Mouse (Mus musculus) hindbrain, embryonic 14.5 days (tissue): ENCODE measurements around the gene Dnaaf1. TPM values are rescaled to one million over a fixed set of nuclear protein-coding genes. Genes with fewer than 3 reads are reported as not detected.

ENCODE experiments used
- ATAC-seq: fragments of 200-750 bp; cut with Nextera tagmentation; 2 replicates; pipeline ENCODE4 v1.8.0; 2017; ENCODE audit warnings: moderate number of reproducible peaks, mild to moderate bottlenecking, moderate TSS enrichment, moderate library complexity; ENCODE audit not compliant: low FRiP score
- DNase-seq: peaks from one replicate; pipeline ENCODE4 v3.0.0-alpha.2; 2015; ENCODE audit warnings: low spot score
- H3K27ac ChIP-seq: fragments of 300-500 bp; sonication (generic); 2 replicates; pipeline ENCODE4 v1.5.1; 2014; ENCODE audit warnings: mild to moderate bottlenecking, moderate library complexity
- H3K27me3 ChIP-seq: fragments of 300-500 bp; sonication (generic); 2 replicates; pipeline ENCODE4 v1.6.1; 2014; ENCODE audit warnings: mild to moderate bottlenecking, low read length, mixed read lengths; ENCODE audit not compliant: control insufficient read depth, insufficient read depth
- H3K36me3 ChIP-seq: fragments of 300-500 bp; sonication (generic); replicated peaks from 2 replicates; pipeline ENCODE4 v1.6.1; 2014; ENCODE audit not compliant: control insufficient read depth, insufficient read depth
- H3K4me1 ChIP-seq: fragments of 300-500 bp; sonication (generic); replicated peaks from 2 replicates; pipeline ENCODE4 v1.6.1; 2014; ENCODE audit warnings: antibody characterized with exemption, low read length, mixed read lengths; ENCODE audit not compliant: control insufficient read depth, insufficient read depth
- H3K4me2 ChIP-seq: fragments of 300-500 bp; sonication (generic); replicated peaks from 2 replicates; pipeline ENCODE4 v1.6.1; 2014; ENCODE audit warnings: mild to moderate bottlenecking, moderate library complexity
- H3K4me3 ChIP-seq: fragments of 300-500 bp; sonication (generic); replicated peaks from 2 replicates; pipeline ENCODE4 v1.5.1; 2014; ENCODE audit warnings: mild to moderate bottlenecking, low read length
- H3K9ac ChIP-seq: fragments of 300-500 bp; sonication (generic); 2 replicates; pipeline ENCODE4 v1.6.1; 2014
- H3K9me3 ChIP-seq: fragments of 300-500 bp; sonication (generic); 2 replicates; pipeline ENCODE4 v1.6.1; 2016; ENCODE audit warnings: low read length; ENCODE audit not compliant: control insufficient read depth
- WGBS: fragments of 180-500 bp; shearing (Covaris S2); extraction: QIAGEN DNeasy Blood & Tissue Kit; methylation state at CpG from one replicate; pipeline ENCODE4 v1.1.7; 2014; 5-methylcytosine and 5-hydroxymethylcytosine counted together
- polyA plus RNA-seq: library from polyadenylated mRNA; unstranded; fragments of >200 nt; fragmentation: Nextera tagmentation; extraction: Ambion mirVana; gene quantifications from 2 replicates; pipeline ENCODE4 v1.2.1, GENCODE M21; 2014

Dnaaf1 gene
- polyA plus RNA-seq, 1 experiment from 2014 or later = 0.51 TPM

DNA sequence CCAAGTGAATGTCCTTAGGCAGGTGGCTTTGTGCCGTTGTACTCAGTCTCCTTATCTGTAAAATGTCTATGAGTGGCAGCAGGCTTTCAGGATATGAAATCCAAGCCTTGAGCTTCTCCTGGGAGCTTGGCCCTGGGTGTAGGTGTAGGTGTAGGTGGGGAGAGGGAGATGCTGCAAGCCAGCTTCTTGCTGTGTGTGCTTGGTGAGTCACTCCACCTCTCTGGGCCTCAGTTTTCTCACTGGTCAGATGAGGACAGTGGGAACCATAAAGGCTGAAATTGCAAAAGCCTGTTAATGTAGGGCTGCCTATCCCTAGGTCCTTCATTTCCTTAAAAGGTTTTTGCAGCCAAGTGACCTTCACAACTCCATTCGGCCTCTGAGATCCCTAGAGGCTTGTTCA, 60.9 kb downstream of the Dnaaf1 start:
- Histone ChIP-seq H3K27me3 (peaks cover 12% of the 10 kb centered on the region), H3K36me3 (no peaks in the 10 kb centered on the region), H3K27ac (no peak overlapping the region), H3K9ac (no peak overlapping the region), H3K4me3 (no peak overlapping the region), H3K9me3 (no peaks in the 10 kb centered on the region), H3K4me1 (peaks cover 2% of the 10 kb centered on the region; the same call in 1 of the 2 replicates), H3K4me2 (no peak overlapping the region)
- 66% methylated on average over 2 of the region's 2 CpGs for WGBS
- no peak for ATAC-seq
- DNase-seq = no peak

DNA sequence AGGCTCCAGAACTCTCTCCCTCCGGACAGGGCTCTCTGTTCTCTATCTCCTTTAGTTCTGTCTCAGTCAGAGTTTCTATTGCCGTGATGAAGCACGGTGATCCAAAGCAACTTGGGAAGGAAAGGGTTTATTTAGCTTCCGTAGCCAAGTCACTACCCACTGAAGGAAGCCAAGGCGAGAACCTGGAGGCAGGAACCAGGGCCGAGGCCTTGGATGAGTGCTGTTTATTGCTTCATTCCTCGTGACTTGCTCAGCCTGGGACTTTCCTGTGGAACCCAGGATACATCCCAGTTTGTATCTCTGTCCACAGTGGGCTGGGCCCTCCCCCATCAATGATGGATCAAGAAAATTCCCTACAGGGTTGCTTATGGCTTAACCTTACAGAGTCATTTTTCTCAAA, 61.7 kb downstream of the Dnaaf1 start:
- Histone ChIP-seq H3K36me3 (no peaks in the 10 kb centered on the region), H3K27ac (no peak overlapping the region), H3K27me3 (peaks cover 12% of the 10 kb centered on the region), H3K9me3 (no peaks in the 10 kb centered on the region), H3K4me1 (no peaks in the 10 kb centered on the region; the same call in 1 of the 2 replicates), H3K4me3 (no peak overlapping the region), H3K9ac (no peak overlapping the region), H3K4me2 (no peak overlapping the region)
- DNase-seq (no peak), ATAC-seq (no peak)
- WGBS = 65% methylated on average over 7 of the region's 7 CpGs

DNA sequence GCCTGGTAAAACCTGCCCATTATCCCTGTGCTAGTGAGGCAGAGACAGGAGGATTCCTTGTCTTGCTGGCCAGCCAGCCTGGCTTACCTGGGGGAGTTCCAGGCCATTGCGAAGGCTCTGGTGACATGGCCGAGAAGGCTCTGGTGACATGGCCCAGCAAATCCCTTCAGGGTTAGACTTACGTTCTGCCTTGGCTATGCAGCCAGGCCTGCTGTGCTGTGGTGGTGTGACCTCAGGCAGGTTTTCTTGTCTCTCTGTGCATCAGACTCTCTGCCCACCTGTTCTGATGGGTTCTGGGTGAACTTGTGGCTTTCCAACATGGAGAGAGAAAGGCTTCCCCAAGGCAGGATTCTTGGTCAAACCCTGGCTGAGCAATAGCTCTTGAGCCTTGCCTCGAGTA, 62.3 kb downstream of the Dnaaf1 start:
- Histone ChIP-seq H3K9me3 (no peaks in the 10 kb centered on the region), H3K4me3 (no peak overlapping the region), H3K4me1 (no peaks in the 10 kb centered on the region; the same call in 1 of the 2 replicates), H3K4me2 (no peak overlapping the region), H3K27ac (no peak overlapping the region), H3K9ac (no peak overlapping the region), H3K27me3 (peaks cover 12% of the 10 kb centered on the region), H3K36me3 (no peaks in the 10 kb centered on the region)
- DNase-seq = no peak
- ATAC-seq = no peak
- WGBS = 87% methylated on average over 4 of the region's 4 CpGs

DNA sequence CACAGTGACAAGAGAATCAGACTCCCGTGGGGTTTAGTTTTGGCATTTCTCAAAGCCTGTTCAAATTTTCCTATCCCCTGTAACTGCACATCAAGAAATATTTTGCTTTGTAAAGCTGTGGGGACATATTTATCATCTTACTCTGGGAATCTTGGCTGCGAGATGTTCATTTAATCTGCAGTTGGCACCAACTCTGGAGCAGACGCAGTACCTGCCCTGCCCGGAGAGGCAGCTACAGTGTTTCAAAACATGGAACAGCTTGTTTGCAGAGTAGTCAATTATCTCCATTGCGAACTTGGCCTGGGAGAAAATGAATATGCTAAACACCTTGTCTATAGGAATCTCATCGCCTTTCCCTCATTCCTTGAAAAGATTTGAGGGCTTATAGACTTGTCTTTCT, 63.2 kb downstream of the Dnaaf1 start:
- Histone ChIP-seq H3K4me3 (no peak overlapping the region), H3K9ac (no peak overlapping the region), H3K36me3 (no peaks in the 10 kb centered on the region), H3K4me2 (no peak overlapping the region), H3K27me3 (peaks cover 6% of the 10 kb centered on the region), H3K27ac (no peak overlapping the region), H3K9me3 (no peaks in the 10 kb centered on the region), H3K4me1 (no peaks in the 10 kb centered on the region; the same call in 1 of the 2 replicates)
- no peak for DNase-seq
- ATAC-seq = no peak
- 75% methylated on average over 6 of the region's 6 CpGs for WGBS

DNA sequence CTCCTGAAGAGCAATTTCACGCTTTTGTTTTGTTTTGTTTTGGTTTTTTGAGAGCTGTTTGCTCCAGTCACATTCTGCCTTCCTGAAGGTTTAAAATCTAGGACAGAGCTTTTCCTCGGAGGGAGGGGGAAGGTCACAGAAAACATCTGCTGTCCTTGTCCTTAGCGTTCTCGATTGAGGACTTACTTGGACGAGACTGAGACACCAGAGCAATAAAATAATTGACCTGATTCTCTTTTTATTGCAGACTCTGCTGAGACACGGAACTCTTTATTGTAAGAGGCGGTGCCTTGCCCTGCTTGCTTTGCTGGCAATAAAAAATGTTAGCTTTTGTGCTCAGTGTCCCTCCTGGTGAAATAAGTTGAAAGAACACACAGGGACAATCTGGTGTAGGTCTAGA, 64.8 kb downstream of the Dnaaf1 start:
- no peaks in the 10 kb centered on the region for H3K36me3 ChIP-seq
- no peak for DNase-seq
- no peak overlapping the region for H3K9ac ChIP-seq
- H3K4me3 ChIP-seq = no peak overlapping the region
- ATAC-seq = no peak
- H3K9me3 ChIP-seq = no peaks in the 10 kb centered on the region
- H3K27me3 ChIP-seq = no peaks in the 10 kb centered on the region
- WGBS = 61% methylated on average over 7 of the region's 7 CpGs
- no peak overlapping the region for H3K4me2 ChIP-seq
- no peaks in the 10 kb centered on the region; the same call in 1 of the 2 replicates for H3K4me1 ChIP-seq
- no peak overlapping the region for H3K27ac ChIP-seq

DNA sequence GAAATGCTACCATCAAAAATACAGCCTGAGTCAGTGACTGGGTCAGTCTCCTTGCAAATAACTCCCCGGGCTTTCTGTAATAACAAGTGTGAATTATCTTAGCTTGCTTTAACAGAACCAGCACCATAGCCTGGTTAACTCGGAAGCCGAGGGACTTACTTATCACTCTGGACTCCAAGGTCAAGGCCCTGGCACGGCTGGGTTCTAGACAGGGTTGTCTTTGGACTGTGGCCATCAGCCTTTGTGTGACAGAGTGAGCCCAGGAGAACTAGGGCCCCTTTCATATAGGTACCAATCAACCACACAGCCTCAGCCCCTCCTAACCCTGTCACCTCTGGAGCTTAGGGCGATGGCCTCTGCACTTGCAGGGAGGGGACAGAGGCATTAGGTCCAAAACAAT, 66.0 kb downstream of the Dnaaf1 start:
- no peak overlapping the region for H3K9ac ChIP-seq
- H3K4me2 ChIP-seq = no peak overlapping the region
- WGBS = 92% methylated on average over 5 of the region's 5 CpGs
- H3K9me3 ChIP-seq = no peaks in the 10 kb centered on the region
- H3K4me3 ChIP-seq = no peak overlapping the region
- H3K4me1 ChIP-seq = peaks cover 8% of the 10 kb centered on the region; the same call in 1 of the 2 replicates
- no peak for DNase-seq
- no peak overlapping the region for H3K27ac ChIP-seq
- no peak for ATAC-seq
- no peaks in the 10 kb centered on the region for H3K27me3 ChIP-seq
- H3K36me3 ChIP-seq = no peaks in the 10 kb centered on the region

DNA sequence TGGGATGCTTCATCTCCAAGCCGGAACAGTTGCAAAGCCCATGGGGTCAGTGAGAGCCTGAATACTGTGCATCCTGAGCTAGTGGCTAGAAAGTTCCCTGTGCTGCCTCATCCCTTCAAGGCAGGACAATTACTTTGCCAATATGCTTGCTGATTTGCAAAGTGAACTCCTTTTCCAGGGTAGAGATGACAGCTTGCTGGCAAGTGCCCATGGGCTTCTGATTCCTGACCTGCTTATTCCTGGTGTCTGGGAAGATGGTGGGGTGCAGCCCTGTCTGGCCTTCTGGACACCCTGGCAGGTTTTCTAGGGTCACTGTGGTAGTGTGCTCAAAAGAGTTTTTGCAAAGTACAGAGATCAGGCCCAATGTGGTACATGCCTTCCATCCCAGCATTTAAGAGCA, 67.9 kb downstream of the Dnaaf1 start:
- ATAC-seq = no peak
- Histone ChIP-seq H3K4me3 (no peak overlapping the region), H3K9ac (no peak overlapping the region), H3K4me1 (peaks cover 8% of the 10 kb centered on the region; the same call in 1 of the 2 replicates), H3K9me3 (no peaks in the 10 kb centered on the region), H3K27ac (no peak overlapping the region), H3K4me2 (no peak overlapping the region), H3K36me3 (no peaks in the 10 kb centered on the region), H3K27me3 (no peaks in the 10 kb centered on the region)
- DNase-seq = no peak
- WGBS = 92% methylated on average over 1 of the region's 1 CpGs

DNA sequence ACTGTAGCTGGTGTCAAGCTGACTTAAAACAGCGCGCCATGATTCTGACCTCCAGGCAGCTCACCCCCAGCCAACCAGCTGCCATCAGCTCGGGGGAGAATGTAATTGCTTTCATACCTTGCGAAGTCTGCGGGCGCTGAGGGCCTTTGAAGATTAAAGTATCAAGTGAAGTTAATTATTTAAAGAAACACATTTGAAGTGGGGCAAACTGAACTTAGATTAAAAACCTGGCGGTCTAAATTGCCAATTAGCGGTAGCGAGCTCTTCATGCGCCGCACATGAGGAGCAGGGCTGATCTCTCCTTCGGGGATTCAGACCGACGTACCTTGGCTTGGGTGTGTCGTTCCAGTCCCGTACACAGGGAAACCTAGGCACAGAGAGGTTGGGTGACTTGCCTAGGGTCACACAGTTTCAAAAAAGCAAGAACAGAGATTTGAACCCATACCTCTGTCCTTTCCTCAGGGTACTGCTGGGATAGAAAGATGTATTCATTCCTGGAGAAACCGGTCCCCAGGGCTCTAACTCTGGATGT, 69.5 kb downstream of the Dnaaf1 start:
- no peaks in the 10 kb centered on the region for H3K36me3 ChIP-seq
- H3K27me3 ChIP-seq = no peaks in the 10 kb centered on the region
- no peak for DNase-seq
- H3K4me3 ChIP-seq = no peak overlapping the region
- H3K4me2 ChIP-seq = 0 out of 2 replicates have a peak overlapping the region, but pooled peaks have one; percentile 1
- no peak overlapping the region for H3K9ac ChIP-seq
- no peaks in the 10 kb centered on the region for H3K9me3 ChIP-seq
- 66% methylated on average over 17 of the region's 17 CpGs for WGBS
- H3K27ac ChIP-seq = peak overlapping the region; percentile 84
- peaks cover 8% of the 10 kb centered on the region; the same call in 1 of the 2 replicates for H3K4me1 ChIP-seq
- peak; percentile 6; the same call in 1 of the 2 replicates for ATAC-seq

DNA sequence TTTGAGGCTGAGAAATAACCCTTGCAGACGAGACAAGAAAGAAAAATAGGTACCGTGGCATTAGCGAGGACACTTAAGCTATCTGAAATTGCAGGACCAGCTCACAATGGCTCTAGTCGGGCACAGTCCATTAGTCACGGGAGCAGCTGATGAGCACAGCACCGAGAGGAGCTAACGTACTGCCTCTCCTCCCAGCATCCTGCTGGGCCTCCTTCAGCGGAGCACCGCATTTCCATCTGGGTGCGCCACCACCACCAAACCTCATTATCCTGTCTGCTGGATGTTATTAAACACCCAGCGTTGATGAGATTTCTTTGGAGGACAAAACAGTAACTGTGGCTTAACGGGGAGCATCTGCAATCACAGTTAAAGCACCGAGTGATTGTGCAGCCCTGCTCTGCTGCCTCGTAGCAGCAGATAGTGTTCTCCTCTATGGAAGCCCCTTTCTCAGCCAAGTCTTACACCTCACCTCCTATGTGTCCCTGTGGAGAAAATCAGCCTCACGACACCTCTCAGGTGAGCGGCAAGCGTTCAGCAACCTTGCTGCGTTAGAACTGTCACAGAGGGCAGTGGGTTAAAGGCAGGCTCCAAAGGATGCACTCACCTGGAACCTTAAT, 70.1 kb downstream of the Dnaaf1 start:
- Histone ChIP-seq H3K4me2 (0 out of 2 replicates have a peak overlapping the region, but pooled peaks have one; percentile 1), H3K9ac (peak overlapping the region; percentile 22; the same call in 1 of the 2 replicates)
- 33% methylated on average over 18 of the region's 18 CpGs for WGBS

More for the DNA sequence above, 70.1 kb downstream of the Dnaaf1 start:
- Histone ChIP-seq H3K27me3 (no peaks in the 10 kb centered on the region), H3K4me3 (no peak overlapping the region), H3K27ac (peak overlapping the region; percentile 84), H3K4me1 (peaks cover 8% of the 10 kb centered on the region; the same call in 1 of the 2 replicates), H3K36me3 (no peaks in the 10 kb centered on the region), H3K9me3 (no peaks in the 10 kb centered on the region)
- ATAC-seq (peak; percentile 88), DNase-seq (peak; percentile 42)
